Mouse (Mus musculus) B cell, adult 67 days (primary cell): ENCODE results near the gene Zfp352. TPM values are rescaled to one million over a fixed set of nuclear protein-coding genes. Genes with fewer than 3 reads are reported as not detected.

Experiments used
- total RNA-seq, 2 experiments: library from RNA; stranded (reverse); gene quantifications; 4 replicates each; pipeline ENCODE4 v1.2.4; 2023

The Zfp352 gene
- total RNA-seq: not detected

GRCm38 (mm10) chr4:90218520-90218919 lies at the start of gene Zfp352:
Zfp352 (plus strand) TSS chr4:90218820.

